In the genomic region with DNA sequence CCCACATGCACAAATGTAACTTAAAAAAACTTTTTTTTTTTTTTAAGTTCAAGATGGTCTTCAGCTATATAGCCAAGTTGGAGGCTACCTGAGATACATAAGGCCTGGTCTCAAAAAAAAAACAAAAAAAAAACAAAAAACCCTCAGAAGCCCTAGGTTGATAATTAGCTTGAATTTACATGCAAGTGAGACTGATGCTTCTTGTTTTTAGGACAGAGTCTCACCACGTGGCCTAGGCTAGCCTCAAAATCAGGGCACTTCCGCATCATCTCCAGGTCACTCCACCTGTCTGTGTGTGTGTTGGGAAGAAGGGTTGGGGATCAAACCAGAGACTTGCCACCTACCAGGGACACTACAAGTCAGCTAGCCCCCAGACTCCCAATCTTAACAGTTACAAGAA, we compare ENCODE assay signal across 12 mouse cellular contexts. TPM values are rescaled to one million over a fixed set of nuclear protein-coding genes. Genes with fewer than 3 reads are reported as not detected.
A peak's percentile ranks its signal among the peaks of the same experiment; 100 is the strongest.
DNase-seq lines count a peak whose midpoint lies in the region; ATAC-seq lines count a peak whose summit lies in the region.
"Had no signal": no experiment of that assay in that cellular context is flagged by ENCODE, and none has a peak within 500 bp of the region (broad histone marks: within the 10 kb centered on the region; RNA-seq: fewer than 3 reads in every experiment).

A gene (minus strand): TSS at position 112 of the 400 bp plus-strand sequence.

- no peak for DNase-seq in hindbrain, embryonic 14.5 days (ENCODE audit: low spot score)
- DNase-seq in midbrain, embryonic 14.5 days = no peak
- DNase-seq in splenic B cell, adult 2 months (ENCODE audit: low read depth, low spot score) = peak; percentile 15
- no peak for DNase-seq in spleen, postnatal 14 days (ENCODE audit: low spot score in 2 of 2)
- DNase-seq in frontal cortex, postnatal 14 days (ENCODE audit: low spot score in 2 of 2) = no peak
- DNase-seq: cerebellum, adult 2 months; heart, postnatal 36 days; layer of hippocampus, adult 9-11 months had no signal

- H3K4me2 ChIP-seq in hindbrain, embryonic 12.5 days (replicated peaks) = no peak within 1 kb of the TSS
- H3K4me2 ChIP-seq in hindbrain, embryonic 14.5 days (replicated peaks) = no peak within 1 kb of the TSS
- no peak within 1 kb of the TSS for H3K4me2 ChIP-seq in midbrain, embryonic 16.5 days (ENCODE audit: low read length)
- no peak within 1 kb of the TSS for H3K4me2 ChIP-seq in midbrain, embryonic 14.5 days (ENCODE audit: low read length)
- no peak within 1 kb of the TSS for H3K4me2 ChIP-seq in forebrain, embryonic 15.5 days (replicated peaks)

- no peaks in the 10 kb centered on the region for H3K27me3 ChIP-seq in hindbrain, embryonic 12.5 days
- H3K27me3 ChIP-seq in hindbrain, embryonic 14.5 days (ENCODE audit: control insufficient read depth, insufficient read depth, low read length) = no peaks in the 10 kb centered on the region
- no peaks in the 10 kb centered on the region for H3K27me3 ChIP-seq in midbrain, embryonic 16.5 days (ENCODE audit: control insufficient read depth, insufficient read depth, low read depth, low read length)
- no peaks in the 10 kb centered on the region for H3K27me3 ChIP-seq in midbrain, embryonic 14.5 days (ENCODE audit: control insufficient read depth, insufficient read depth, low read length)
- H3K27me3 ChIP-seq in forebrain, embryonic 15.5 days = no peaks in the 10 kb centered on the region
- H3K27me3 ChIP-seq in splenic B cell, adult 2 months (ENCODE audit: control insufficient read depth, insufficient read depth, low read length, poor library complexity, severe bottlenecking) = no peaks in the 10 kb centered on the region

- ATAC-seq in hindbrain, embryonic 12.5 days (ENCODE audit: low FRiP score) = no peak
- no peak for ATAC-seq in hindbrain, embryonic 14.5 days (ENCODE audit: low FRiP score)
- ATAC-seq in midbrain, embryonic 16.5 days = no peak
- no peak for ATAC-seq in midbrain, embryonic 14.5 days (ENCODE audit: low FRiP score, low TSS enrichment)
- ATAC-seq in forebrain, embryonic 15.5 days (replicated peaks) = no peak

- no peak within 1 kb of the TSS for H3K4me3 ChIP-seq in hindbrain, embryonic 12.5 days
- H3K4me3 ChIP-seq in hindbrain, embryonic 14.5 days (replicated peaks; ENCODE audit: low read length) = no peak within 1 kb of the TSS
- H3K4me3 ChIP-seq in midbrain, embryonic 16.5 days (ENCODE audit: low read depth, low read length) = no peak within 1 kb of the TSS
- no peak within 1 kb of the TSS for H3K4me3 ChIP-seq in midbrain, embryonic 14.5 days (replicated peaks; ENCODE audit: low read depth, low read length)
- H3K4me3 ChIP-seq in forebrain, embryonic 15.5 days = no peak within 1 kb of the TSS
- H3K4me3 ChIP-seq: erythroblast, embryonic 14.5 days had no signal

- peaks cover 18% of the 10 kb centered on the region for H3K36me3 ChIP-seq in hindbrain, embryonic 12.5 days
- peaks cover 13% of the 10 kb centered on the region; the same call in 1 of the 2 replicates for H3K36me3 ChIP-seq in hindbrain, embryonic 14.5 days (replicated peaks; ENCODE audit: control insufficient read depth, insufficient read depth)
- peaks cover 7% of the 10 kb centered on the region for H3K36me3 ChIP-seq in midbrain, embryonic 16.5 days (ENCODE audit: control insufficient read depth, insufficient read depth, low read length)
- H3K36me3 ChIP-seq in midbrain, embryonic 14.5 days (ENCODE audit: control insufficient read depth, insufficient read depth, low read length) = peaks cover 23% of the 10 kb centered on the region
- peaks cover 15% of the 10 kb centered on the region; the same call in 1 of the 2 replicates for H3K36me3 ChIP-seq in forebrain, embryonic 15.5 days
- H3K36me3 ChIP-seq in splenic B cell, adult 2 months (ENCODE audit: control insufficient read depth, insufficient read depth, low read length, poor library complexity, severe bottlenecking) = no peaks in the 10 kb centered on the region

- 93% methylated on average over 2 of the region's 2 CpGs for WGBS in hindbrain, embryonic 12.5 days
- WGBS in hindbrain, embryonic 14.5 days = 90% methylated on average over 2 of the region's 2 CpGs
- 92% methylated on average over 2 of the region's 2 CpGs for WGBS in midbrain, embryonic 16.5 days
- WGBS in midbrain, embryonic 14.5 days = 85% methylated on average over 2 of the region's 2 CpGs
- WGBS in forebrain, embryonic 15.5 days = 81% methylated on average over 2 of the region's 2 CpGs

- H3K27ac ChIP-seq in hindbrain, embryonic 12.5 days = no peak within 1 kb of the TSS
- H3K27ac ChIP-seq in hindbrain, embryonic 14.5 days = no peak within 1 kb of the TSS
- no peak within 1 kb of the TSS for H3K27ac ChIP-seq in midbrain, embryonic 16.5 days (ENCODE audit: low read length)
- no peak within 1 kb of the TSS for H3K27ac ChIP-seq in midbrain, embryonic 14.5 days (replicated peaks; ENCODE audit: low read depth, low read length)
- H3K27ac ChIP-seq in forebrain, embryonic 15.5 days (replicated peaks) = no peak within 1 kb of the TSS

- H3K9ac ChIP-seq in hindbrain, embryonic 12.5 days = no peak within 1 kb of the TSS
- H3K9ac ChIP-seq in hindbrain, embryonic 14.5 days = no peak within 1 kb of the TSS; the same call in 1 of the 2 replicates
- H3K9ac ChIP-seq in midbrain, embryonic 16.5 days (ENCODE audit: low read depth, low read length) = no peak within 1 kb of the TSS
- no peak within 1 kb of the TSS for H3K9ac ChIP-seq in midbrain, embryonic 14.5 days (replicated peaks; ENCODE audit: low read length)
- H3K9ac ChIP-seq in forebrain, embryonic 15.5 days (replicated peaks) = no peak within 1 kb of the TSS

- peaks cover 8% of the 10 kb centered on the region for H3K4me1 ChIP-seq in hindbrain, embryonic 12.5 days
- H3K4me1 ChIP-seq in hindbrain, embryonic 14.5 days (replicated peaks; ENCODE audit: control insufficient read depth, insufficient read depth, low read length) = peaks cover 10% of the 10 kb centered on the region
- H3K4me1 ChIP-seq in midbrain, embryonic 16.5 days (ENCODE audit: control insufficient read depth, insufficient read depth, low read length) = peaks cover 17% of the 10 kb centered on the region
- peaks cover 8% of the 10 kb centered on the region; the same call in 1 of the 2 replicates for H3K4me1 ChIP-seq in midbrain, embryonic 14.5 days (ENCODE audit: control insufficient read depth, insufficient read depth, low read length)
- H3K4me1 ChIP-seq in forebrain, embryonic 15.5 days = peaks cover 23% of the 10 kb centered on the region

- H3K9me3 ChIP-seq in hindbrain, embryonic 12.5 days (replicated peaks) = no peaks in the 10 kb centered on the region
- no peaks in the 10 kb centered on the region for H3K9me3 ChIP-seq in hindbrain, embryonic 14.5 days (ENCODE audit: control insufficient read depth, low read length)
- no peaks in the 10 kb centered on the region for H3K9me3 ChIP-seq in midbrain, embryonic 16.5 days (replicated peaks; ENCODE audit: control insufficient read depth, low read length, poor library complexity, severe bottlenecking)
- H3K9me3 ChIP-seq in midbrain, embryonic 14.5 days (ENCODE audit: control insufficient read depth, low read length) = no peaks in the 10 kb centered on the region
- no peaks in the 10 kb centered on the region for H3K9me3 ChIP-seq in forebrain, embryonic 15.5 days

RNA-seq across cellular contexts. Expression of the gene that starts here (rescaled TPM):
- 10.0 and 10.7 TPM in 2 replicates for polyA plus RNA-seq in hindbrain, embryonic 12.5 days (2016; fragmentation: Nextera tagmentation; extraction: Ambion mirVana)
- 4.0 and 5.4 TPM in 2 replicates for polyA plus RNA-seq in hindbrain, embryonic 14.5 days (2014; fragmentation: Nextera tagmentation; extraction: Ambion mirVana)
- polyA plus RNA-seq in midbrain, embryonic 16.5 days (2015; fragmentation: Nextera tagmentation; extraction: Ambion mirVana) = 9.2 and 10.2 TPM in 2 replicates
- 5.4 and 7.0 TPM in 2 replicates for polyA plus RNA-seq in midbrain, embryonic 14.5 days (2014; fragmentation: Nextera tagmentation; extraction: Ambion mirVana)
- 11.2 and 12.1 TPM in 2 replicates for polyA plus RNA-seq in forebrain, embryonic 15.5 days (2015; fragmentation: Nextera tagmentation; extraction: Ambion mirVana)
